Mouse (Mus musculus) limb, embryonic 15.5 days (tissue): ENCODE results near the gene Mapk14. TPM values are rescaled to one million over a fixed set of nuclear protein-coding genes. Genes with fewer than 3 reads are reported as not detected.
A peak's percentile ranks its signal among the peaks of the same experiment; 100 is the strongest.

Source experiments
- ATAC-seq: fragments of 200-750 bp; cut with Nextera tagmentation; 2 replicates; pipeline ENCODE4 v1.8.0; 2017; ENCODE audit warnings: low read depth, moderate TSS enrichment; ENCODE audit not compliant: insufficient number of reproducible peaks, low FRiP score, low TSS enrichment
- H3K27ac ChIP-seq: fragments of 300-500 bp; sonication (generic); 2 replicates; pipeline ENCODE4 v1.5.1; 2015; ENCODE audit warnings: moderate library complexity, mild to moderate bottlenecking, inconsistent platforms
- H3K27me3 ChIP-seq: fragments of 300-500 bp; sonication (generic); 2 replicates; pipeline ENCODE4 v1.6.1; 2015; ENCODE audit warnings: inconsistent platforms
- H3K36me3 ChIP-seq: fragments of 300-500 bp; sonication (generic); 2 replicates; pipeline ENCODE4 v1.6.1; 2015; ENCODE audit warnings: inconsistent platforms
- H3K4me1 ChIP-seq: fragments of 300-500 bp; sonication (generic); 2 replicates; pipeline ENCODE4 v1.6.1; 2015; ENCODE audit warnings: inconsistent platforms
- H3K4me2 ChIP-seq: fragments of 300-500 bp; sonication (generic); 2 replicates; pipeline ENCODE4 v1.6.1; 2015; ENCODE audit warnings: mild to moderate bottlenecking, inconsistent platforms
- H3K4me3 ChIP-seq: fragments of 300-500 bp; sonication (generic); 2 replicates; pipeline ENCODE4 v1.5.1; 2015; ENCODE audit warnings: mild to moderate bottlenecking, inconsistent platforms
- H3K9ac ChIP-seq: fragments of 300-500 bp; sonication (generic); 2 replicates; pipeline ENCODE4 v1.6.1; 2015; ENCODE audit warnings: inconsistent platforms
- H3K9me3 ChIP-seq: fragments of 300-500 bp; sonication (generic); 2 replicates; pipeline ENCODE4 v1.6.1; 2016; ENCODE audit warnings: inconsistent platforms
- WGBS: fragments of 180-500 bp; shearing (Covaris S2); methylation state at CpG from one replicate; pipeline ENCODE4 v1.1.7; 2015; 5-methylcytosine and 5-hydroxymethylcytosine counted together
- polyA plus RNA-seq: library from polyadenylated mRNA; unstranded; fragments of >200 nt; fragmentation: Nextera tagmentation; extraction: Ambion mirVana; gene quantifications from 2 replicates; pipeline ENCODE4 v1.2.1, GENCODE M21; 2015

Mapk14 gene
- 37.9 and 45.2 TPM in 2 replicates for polyA plus RNA-seq

GRCm38 (mm10) chr17:28690776-28691686, at the start of gene Mapk14:
Gene Mapk14 (plus strand): TSS chr17:28691329.
- peak within 1 kb of the TSS; percentile 98 for H3K4me3 ChIP-seq
- peaks cover 7% of the 10 kb centered on the region for H3K27me3 ChIP-seq
- WGBS = under 1% methylated on average over 85 of the region's 86 CpGs
- no peaks in the 10 kb centered on the region for H3K9me3 ChIP-seq
- peak within 1 kb of the TSS; percentile 96 for H3K27ac ChIP-seq
- H3K4me1 ChIP-seq = peaks cover 33% of the 10 kb centered on the region
- peak; percentile 93 for ATAC-seq
- no peaks in the 10 kb centered on the region for H3K36me3 ChIP-seq
- peak within 1 kb of the TSS; percentile 97 for H3K9ac ChIP-seq
- H3K4me2 ChIP-seq = peak within 1 kb of the TSS; percentile 67

DNA sequence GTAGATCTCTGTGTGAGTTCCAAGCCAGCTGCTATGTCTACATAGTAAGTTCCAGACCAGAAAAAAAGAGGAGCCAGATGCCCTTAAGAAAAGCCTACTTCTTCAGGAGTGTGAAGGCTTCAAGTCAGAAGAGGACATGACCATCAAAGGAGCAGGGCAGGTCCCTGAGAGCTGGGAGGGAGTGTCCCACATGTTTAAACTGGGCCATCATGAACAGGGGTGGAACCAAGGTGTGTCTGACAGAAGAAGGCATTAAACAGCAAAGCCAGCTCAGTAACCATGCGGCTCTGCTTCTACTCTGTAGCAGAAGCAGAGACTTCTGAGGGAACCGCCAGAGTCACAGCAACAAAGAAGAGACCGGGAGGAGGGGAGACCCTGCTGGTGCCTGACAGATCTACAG, 47.4 kb upstream of the Mapk14 start:
- ATAC-seq = no peak
- Histone ChIP-seq H3K27me3 (no peaks in the 10 kb centered on the region), H3K4me3 (no peak overlapping the region), H3K9me3 (no peaks in the 10 kb centered on the region), H3K4me1 (peaks cover 8% of the 10 kb centered on the region; the same call in 1 of the 2 replicates), H3K27ac (peak overlapping the region; percentile 44; the same call in 1 of the 2 replicates), H3K9ac (no peak overlapping the region), H3K4me2 (no peak overlapping the region), H3K36me3 (no peaks in the 10 kb centered on the region)
- WGBS = 26% methylated on average over 3 of the region's 3 CpGs

- Histone ChIP-seq H3K9ac (no peak overlapping the region), H3K4me2 (no peak overlapping the region), H3K4me3 (no peak overlapping the region), H3K27ac (0 out of 2 replicates have a peak overlapping the region, but pooled peaks have one; percentile 8), H3K27me3 (no peaks in the 10 kb centered on the region), H3K4me1 (peaks cover 8% of the 10 kb centered on the region; the same call in 1 of the 2 replicates), H3K36me3 (no peaks in the 10 kb centered on the region), H3K9me3 (no peaks in the 10 kb centered on the region)
- ATAC-seq = no peak
- WGBS = 41% methylated on average over 4 of the region's 4 CpGs
Observed at GRCm38 (mm10) chr17:28644112-28644511, 47.0 kb upstream of the Mapk14 start.

DNA sequence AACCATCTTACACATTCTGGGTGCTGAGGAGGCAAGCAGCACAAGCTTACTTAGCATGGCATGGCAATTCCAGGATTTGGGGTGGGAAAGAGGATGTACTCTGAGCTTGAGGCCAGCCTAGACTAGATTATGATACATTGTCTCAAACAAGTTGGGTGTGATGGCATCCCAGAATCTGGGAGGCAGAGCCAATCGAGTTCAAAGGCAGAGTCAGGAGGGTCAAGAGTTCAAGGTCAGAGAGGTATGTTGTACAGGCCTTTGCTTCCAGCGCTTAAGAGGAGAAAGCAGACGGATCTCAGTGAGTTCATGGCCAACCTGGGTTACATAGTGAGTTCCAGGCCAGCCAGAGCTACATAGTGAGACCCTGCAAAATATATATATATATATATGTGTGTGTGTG, 44.9 kb upstream of the Mapk14 start:
- Histone ChIP-seq H3K9me3 (no peaks in the 10 kb centered on the region), H3K27ac (no peak overlapping the region), H3K4me3 (no peak overlapping the region), H3K4me2 (no peak overlapping the region), H3K4me1 (peaks cover 8% of the 10 kb centered on the region; the same call in 1 of the 2 replicates), H3K9ac (no peak overlapping the region), H3K27me3 (no peaks in the 10 kb centered on the region), H3K36me3 (no peaks in the 10 kb centered on the region)
- no peak for ATAC-seq
- 58% methylated on average over 3 of the region's 3 CpGs for WGBS

DNA sequence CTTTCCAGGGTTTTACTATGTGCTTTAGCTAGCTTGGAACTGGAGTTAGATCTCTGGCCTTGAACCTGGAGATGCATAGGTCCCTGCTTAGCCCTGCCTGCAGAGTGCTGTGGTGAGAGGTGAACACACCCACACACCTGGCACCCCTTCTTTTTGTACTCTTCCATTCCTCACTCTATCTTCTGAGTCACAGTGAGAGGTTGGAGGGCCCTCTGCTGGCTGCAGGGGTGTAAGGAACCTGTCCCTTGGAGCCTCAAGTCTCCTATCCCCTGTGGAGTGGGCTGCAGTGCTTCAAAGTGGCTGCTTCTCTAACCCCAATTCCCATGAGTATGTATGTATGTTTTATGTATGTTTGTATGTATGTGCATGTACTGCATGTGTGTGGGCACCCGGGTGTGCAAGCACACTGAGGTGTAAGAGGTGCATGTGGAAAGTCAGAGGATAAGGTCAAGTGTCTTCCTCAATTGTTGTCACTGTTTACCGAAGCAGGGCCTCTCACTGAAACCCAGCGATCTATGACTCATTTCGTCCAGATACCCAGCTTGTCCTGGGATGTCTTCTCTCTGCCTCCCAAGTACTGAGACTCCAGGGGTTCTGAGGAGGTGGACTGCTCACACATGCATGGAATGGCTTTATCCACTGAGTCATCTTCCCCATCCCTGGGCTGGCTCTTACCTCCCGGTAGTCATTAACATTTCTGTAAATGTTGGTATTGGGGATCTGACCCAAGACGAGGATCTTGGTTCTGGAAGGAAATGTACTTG, 42.3 kb upstream of the Mapk14 start:
- H3K9ac ChIP-seq = no peak overlapping the region
- no peak for ATAC-seq
- no peaks in the 10 kb centered on the region for H3K9me3 ChIP-seq
- no peaks in the 10 kb centered on the region for H3K4me1 ChIP-seq
- H3K27ac ChIP-seq = no peak overlapping the region
- 53% methylated on average over 6 of the region's 6 CpGs for WGBS
- no peaks in the 10 kb centered on the region for H3K27me3 ChIP-seq
- H3K36me3 ChIP-seq = no peaks in the 10 kb centered on the region
- no peak overlapping the region for H3K4me3 ChIP-seq
- no peak overlapping the region for H3K4me2 ChIP-seq

DNA sequence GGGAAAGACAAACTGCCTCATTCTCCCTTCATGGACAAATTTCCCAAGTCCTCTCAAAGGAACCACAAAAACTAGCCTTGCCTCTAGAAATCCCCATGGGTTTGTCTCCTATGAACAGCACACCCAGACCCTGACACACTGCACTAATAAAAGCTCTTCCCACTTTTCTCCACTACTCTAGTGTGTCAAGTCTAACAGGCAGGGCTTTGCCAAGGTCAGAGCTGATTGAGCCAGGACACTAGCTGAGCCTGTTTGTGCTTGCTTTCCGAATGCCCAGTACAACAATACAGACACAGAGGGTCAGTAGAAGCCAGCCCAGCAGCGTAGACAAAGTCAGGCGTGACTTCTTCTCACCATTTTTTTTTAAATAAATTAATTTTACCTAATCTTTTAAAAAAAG, 40.9 kb upstream of the Mapk14 start:
- Histone ChIP-seq H3K9ac (no peak overlapping the region), H3K36me3 (no peaks in the 10 kb centered on the region), H3K4me2 (no peak overlapping the region), H3K4me3 (no peak overlapping the region), H3K27me3 (no peaks in the 10 kb centered on the region), H3K27ac (no peak overlapping the region), H3K4me1 (no peaks in the 10 kb centered on the region), H3K9me3 (no peaks in the 10 kb centered on the region)
- ATAC-seq = no peak
- 79% methylated on average over 3 of the region's 3 CpGs for WGBS

DNA sequence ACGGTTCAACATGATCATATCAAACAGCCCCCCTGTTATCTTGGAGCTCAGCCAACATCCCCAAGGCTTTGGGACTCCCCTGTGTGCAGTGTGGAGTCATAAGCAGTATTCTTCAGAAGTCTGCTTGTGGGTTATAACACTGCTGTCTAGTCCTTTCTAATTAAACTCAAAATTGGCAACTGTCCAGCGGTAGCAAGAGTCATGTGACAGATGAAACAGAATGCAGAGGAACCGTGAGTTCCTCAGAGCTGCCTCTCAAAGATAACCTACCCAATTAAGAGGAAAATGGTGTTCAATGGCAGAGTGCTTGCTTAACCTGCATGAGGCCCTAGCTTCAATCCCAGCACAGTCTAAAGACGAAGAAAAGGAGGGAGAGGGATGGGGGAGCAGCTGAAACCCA, 33.2 kb upstream of the Mapk14 start:
- H3K4me2 ChIP-seq = no peak overlapping the region
- no peak overlapping the region for H3K4me3 ChIP-seq
- no peak for ATAC-seq
- H3K36me3 ChIP-seq = no peaks in the 10 kb centered on the region
- H3K27ac ChIP-seq = no peak overlapping the region
- H3K4me1 ChIP-seq = 0 out of 2 replicates have a peak, but pooled peaks cover 2% of the 10 kb centered on the region
- no peaks in the 10 kb centered on the region for H3K27me3 ChIP-seq
- H3K9ac ChIP-seq = no peak overlapping the region
- 23% methylated on average over 4 of the region's 4 CpGs for WGBS
- H3K9me3 ChIP-seq = no peaks in the 10 kb centered on the region

- WGBS = 66% methylated on average over 6 of the region's 6 CpGs
- no peak for ATAC-seq
Observed at GRCm38 (mm10) chr17:28659564-28659963, 31.6 kb upstream of the Mapk14 start.

DNA sequence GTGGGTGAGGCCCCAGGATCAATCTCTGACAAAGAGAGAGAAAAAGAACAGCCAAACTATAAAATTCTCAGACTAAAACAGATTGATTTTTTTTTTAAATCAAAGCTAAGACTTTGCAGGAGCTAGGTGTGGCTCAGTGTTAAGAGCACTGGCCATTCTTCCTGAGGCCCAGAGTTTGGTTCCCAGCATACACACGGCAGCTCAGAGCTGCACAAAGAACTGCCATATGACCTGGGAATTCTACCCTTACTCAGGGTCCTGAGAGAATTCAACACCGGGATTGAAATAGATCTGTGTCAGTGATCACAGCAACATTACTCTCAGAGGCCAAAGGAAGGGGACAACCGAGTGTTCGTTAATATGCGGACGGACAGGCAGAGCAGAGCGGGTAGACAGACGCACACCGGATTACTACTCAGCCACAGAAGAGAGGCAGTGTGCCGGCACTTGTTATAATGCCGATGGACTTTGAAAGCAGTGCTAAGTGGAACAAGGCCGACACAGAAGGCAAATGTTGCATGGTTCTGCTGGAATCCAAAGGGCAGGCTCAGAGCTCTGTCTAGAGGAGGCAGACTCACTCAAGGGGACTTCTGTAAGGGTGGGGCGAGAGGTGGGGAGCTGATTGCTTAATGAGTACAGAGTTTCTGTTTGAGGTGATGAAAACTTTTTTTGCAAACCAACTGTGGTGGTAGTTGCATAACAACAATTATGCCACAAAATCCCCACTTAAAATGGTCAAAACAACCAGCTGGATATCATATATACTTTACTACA, 8.6 kb upstream of the Mapk14 start:
- WGBS = 77% methylated on average over 13 of the region's 13 CpGs
- no peaks in the 10 kb centered on the region for H3K9me3 ChIP-seq
- no peak overlapping the region for H3K27ac ChIP-seq

More at GRCm38 (mm10) chr17:28659564-28659963, 31.6 kb upstream of the Mapk14 start:
- no peak overlapping the region for H3K4me2 ChIP-seq
- H3K27ac ChIP-seq = no peak overlapping the region
- H3K9me3 ChIP-seq = no peaks in the 10 kb centered on the region
- no peak overlapping the region for H3K4me3 ChIP-seq
- H3K36me3 ChIP-seq = no peaks in the 10 kb centered on the region
- no peaks in the 10 kb centered on the region for H3K27me3 ChIP-seq
- H3K4me1 ChIP-seq = 0 out of 2 replicates have a peak, but pooled peaks cover 2% of the 10 kb centered on the region
- H3K9ac ChIP-seq = no peak overlapping the region

GRCm38 (mm10) chr17:28683601-28684000, 7.5 kb upstream of the Mapk14 start:
- no peak for ATAC-seq
- H3K4me2 ChIP-seq = no peak overlapping the region
- no peak overlapping the region for H3K9ac ChIP-seq
- peaks cover 4% of the 10 kb centered on the region; the same call in 1 of the 2 replicates for H3K27me3 ChIP-seq
- H3K9me3 ChIP-seq = no peaks in the 10 kb centered on the region
- WGBS = 53% methylated on average over 1 of the region's 1 CpGs
- H3K4me1 ChIP-seq = no peaks in the 10 kb centered on the region
- no peak overlapping the region for H3K4me3 ChIP-seq
- no peaks in the 10 kb centered on the region for H3K36me3 ChIP-seq
- H3K27ac ChIP-seq = no peak overlapping the region

More for the DNA sequence above, 8.6 kb upstream of the Mapk14 start:
- no peak overlapping the region for H3K4me3 ChIP-seq
- no peak overlapping the region for H3K9ac ChIP-seq
- H3K4me2 ChIP-seq = no peak overlapping the region
- no peak for ATAC-seq
- H3K27me3 ChIP-seq = no peaks in the 10 kb centered on the region
- H3K36me3 ChIP-seq = no peaks in the 10 kb centered on the region
- H3K4me1 ChIP-seq = no peaks in the 10 kb centered on the region

- no peak overlapping the region for H3K9ac ChIP-seq
- no peak for ATAC-seq
- H3K4me2 ChIP-seq = no peak overlapping the region
- WGBS = 88% methylated on average over 19 of the region's 19 CpGs
- H3K4me1 ChIP-seq = peaks cover 6% of the 10 kb centered on the region
- no peaks in the 10 kb centered on the region for H3K36me3 ChIP-seq
- peaks cover 6% of the 10 kb centered on the region for H3K27me3 ChIP-seq
- no peak overlapping the region for H3K4me3 ChIP-seq
- H3K27ac ChIP-seq = no peak overlapping the region
- no peaks in the 10 kb centered on the region for H3K9me3 ChIP-seq
Observed at GRCm38 (mm10) chr17:28684631-28685030, 6.5 kb upstream of the Mapk14 start.
